Mouse (Mus musculus): ENCODE data around the gene Ndufv1. TPM values are rescaled to one million over a fixed set of nuclear protein-coding genes. Genes with fewer than 3 reads are reported as not detected.
"Not testable (repeated sequence)": the region's sequence is repeated elsewhere in the genome, so short reads cannot be mapped to it uniquely, and the experiment has no call there.

Gene Ndufv1
- polyA plus RNA-seq, 1 experiment from 2014 or later: 221 TPM

- H3K4me1 ChIP-seq: no peaks in the 10 kb centered on the region
- peak; percentile 85 for DNase-seq (ENCODE audit: low spot score)
- H3K4me3 ChIP-seq: no peak overlapping the region
- no peaks in the 10 kb centered on the region for H3K36me3 ChIP-seq
- H3K9me3 ChIP-seq (replicated peaks): no peaks in the 10 kb centered on the region
- H3K27ac ChIP-seq: no peak overlapping the region
- no peaks in the 10 kb centered on the region for H3K27me3 ChIP-seq (ENCODE audit: low read depth, poor library complexity, severe bottlenecking)
- 55% methylated on average over 10 of the region's 10 CpGs for WGBS
These were observed 39.3 kb upstream of the Ndufv1 start for GRCm38 (mm10) chr19:4051741-4052515.

- WGBS: 96% methylated on average over 5 of the region's 5 CpGs
- H3K27ac ChIP-seq: no peak overlapping the region
- H3K9me3 ChIP-seq (replicated peaks): no peaks in the 10 kb centered on the region
- H3K27me3 ChIP-seq (ENCODE audit: low read depth, poor library complexity, severe bottlenecking): no peaks in the 10 kb centered on the region
- 0 out of 2 replicates have a peak, but pooled peaks cover 2% of the 10 kb centered on the region for H3K4me1 ChIP-seq
- no peak for DNase-seq (ENCODE audit: low spot score)
- H3K4me3 ChIP-seq: no peak overlapping the region
- no peaks in the 10 kb centered on the region for H3K36me3 ChIP-seq
These were observed 38.4 kb upstream of the Ndufv1 start for GRCm38 (mm10) chr19:4051016-4051415.

DNA sequence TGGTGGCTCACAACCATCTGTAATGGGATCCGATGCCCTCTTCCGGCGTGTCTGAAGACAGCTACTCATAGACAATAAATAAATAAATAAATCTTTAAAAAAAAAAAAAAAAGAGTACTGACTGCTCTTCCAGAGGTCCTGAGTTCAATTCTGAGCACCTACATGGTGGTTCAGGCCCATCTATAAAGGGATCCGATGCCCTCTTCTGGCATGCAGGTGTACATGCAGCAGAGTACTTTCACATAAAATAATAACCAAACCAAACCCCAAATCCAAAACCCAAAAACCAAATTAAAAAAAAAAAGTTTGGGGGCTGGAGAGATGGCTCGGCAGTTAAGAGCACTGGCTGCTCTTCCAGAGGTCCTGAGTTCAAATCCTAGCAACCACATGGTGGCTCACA, 36.5 kb upstream of the Ndufv1 start:
- not testable (repeated sequence) for H3K27ac ChIP-seq; H3K4me1 ChIP-seq; H3K36me3 ChIP-seq; H3K27me3 ChIP-seq (ENCODE audit: low read depth, poor library complexity, severe bottlenecking); DNase-seq (ENCODE audit: low spot score); H3K4me3 ChIP-seq; H3K9me3 ChIP-seq (replicated peaks)
- 80% methylated on average over 5 of the region's 5 CpGs for WGBS

DNA sequence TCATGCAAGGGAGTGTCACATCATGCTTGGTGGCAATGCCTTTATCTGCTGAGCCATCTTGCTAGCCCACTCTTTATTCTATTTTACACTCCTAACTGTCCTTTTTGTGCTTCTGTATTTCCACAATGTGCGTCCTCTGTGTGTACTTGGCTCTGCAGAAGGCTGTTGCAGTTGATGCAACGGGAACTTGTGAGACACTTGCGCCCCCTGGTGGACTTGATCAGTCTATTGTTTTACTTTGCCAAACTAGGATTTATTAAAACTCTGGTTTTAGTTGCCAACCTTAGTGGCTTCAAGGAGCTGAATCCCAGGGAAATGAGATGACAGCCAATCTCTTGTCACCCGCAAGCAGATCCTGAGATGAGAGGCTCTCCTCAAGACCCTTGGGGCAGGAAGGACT, 35.3 kb upstream of the Ndufv1 start:
- Histone ChIP-seq H3K36me3 (no peaks in the 10 kb centered on the region), H3K27ac (no peak overlapping the region), H3K9me3 (replicated peaks) (no peaks in the 10 kb centered on the region), H3K27me3 (ENCODE audit: low read depth, poor library complexity, severe bottlenecking) (no peaks in the 10 kb centered on the region), H3K4me1 (0 out of 2 replicates have a peak, but pooled peaks cover 4% of the 10 kb centered on the region), H3K4me3 (no peak overlapping the region)
- WGBS: 25% methylated on average over 4 of the region's 4 CpGs
- peak; percentile 86 for DNase-seq (ENCODE audit: low spot score)

DNA sequence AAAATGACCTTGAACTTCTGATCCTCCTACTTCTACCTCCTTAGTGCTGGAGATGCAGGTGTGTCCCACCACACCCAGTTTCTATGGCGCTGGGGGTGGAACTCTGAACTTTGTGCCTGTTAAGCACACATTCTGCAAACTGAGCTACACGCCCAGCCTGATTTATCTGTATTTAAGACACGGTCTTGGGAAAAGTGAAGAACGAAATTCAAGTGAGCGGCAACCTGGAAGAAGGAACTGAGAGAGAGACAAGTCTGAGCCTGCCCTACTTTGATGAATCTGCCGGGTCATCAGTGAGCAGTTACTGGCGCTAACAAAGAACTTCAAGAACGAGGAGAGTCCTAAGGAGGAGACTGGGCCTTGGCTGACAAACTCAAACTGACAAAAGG, 34.3 kb upstream of the Ndufv1 start:
- Histone ChIP-seq H3K4me3 (no peak overlapping the region), H3K36me3 (no peaks in the 10 kb centered on the region), H3K9me3 (replicated peaks) (no peaks in the 10 kb centered on the region), H3K27me3 (ENCODE audit: low read depth, poor library complexity, severe bottlenecking) (no peaks in the 10 kb centered on the region), H3K27ac (no peak overlapping the region), H3K4me1 (0 out of 2 replicates have a peak, but pooled peaks cover 7% of the 10 kb centered on the region)
- no peak for DNase-seq (ENCODE audit: low spot score)
- WGBS: 82% methylated on average over 8 of the region's 8 CpGs

- H3K27ac ChIP-seq: no peak within 1 kb of the TSS
- no peaks in the 10 kb centered on the region for H3K9me3 ChIP-seq (replicated peaks)
- no peaks in the 10 kb centered on the region for H3K36me3 ChIP-seq
- H3K27me3 ChIP-seq (ENCODE audit: low read depth, poor library complexity, severe bottlenecking): no peaks in the 10 kb centered on the region
- H3K4me1 ChIP-seq: 0 out of 2 replicates have a peak, but pooled peaks cover 7% of the 10 kb centered on the region
- no peak within 1 kb of the TSS for H3K4me3 ChIP-seq
- no peak for DNase-seq (ENCODE audit: low spot score)
- 63% methylated on average over 16 of the region's 16 CpGs for WGBS
These were observed 33.6 kb upstream of the Ndufv1 start, which contains the start of gene Gstp2 for GRCm38 (mm10) chr19:4045966-4046865. Gene Gstp2, minus strand, starts transcription at chr19:4046023.

- 90% methylated on average over 5 of the region's 5 CpGs for WGBS
- H3K27ac ChIP-seq; H3K4me3 ChIP-seq; H3K36me3 ChIP-seq; H3K27me3 ChIP-seq (ENCODE audit: low read depth, poor library complexity, severe bottlenecking); DNase-seq (ENCODE audit: low spot score); H3K4me1 ChIP-seq; H3K9me3 ChIP-seq (replicated peaks): not testable (repeated sequence)
These were observed 31.5 kb upstream of the Ndufv1 start for GRCm38 (mm10) chr19:4044109-4044508.

- Histone ChIP-seq H3K27ac (no peak overlapping the region), H3K4me1 (peaks cover 19% of the 10 kb centered on the region), H3K36me3 (no peaks in the 10 kb centered on the region), H3K9me3 (replicated peaks) (no peaks in the 10 kb centered on the region), H3K27me3 (ENCODE audit: low read depth, poor library complexity, severe bottlenecking) (no peaks in the 10 kb centered on the region), H3K4me3 (no peak overlapping the region)
- no peak for DNase-seq (ENCODE audit: low spot score)
- 80% methylated on average over 14 of the region's 14 CpGs for WGBS
These were observed 29.5 kb upstream of the Ndufv1 start for GRCm38 (mm10) chr19:4042124-4042523.

DNA sequence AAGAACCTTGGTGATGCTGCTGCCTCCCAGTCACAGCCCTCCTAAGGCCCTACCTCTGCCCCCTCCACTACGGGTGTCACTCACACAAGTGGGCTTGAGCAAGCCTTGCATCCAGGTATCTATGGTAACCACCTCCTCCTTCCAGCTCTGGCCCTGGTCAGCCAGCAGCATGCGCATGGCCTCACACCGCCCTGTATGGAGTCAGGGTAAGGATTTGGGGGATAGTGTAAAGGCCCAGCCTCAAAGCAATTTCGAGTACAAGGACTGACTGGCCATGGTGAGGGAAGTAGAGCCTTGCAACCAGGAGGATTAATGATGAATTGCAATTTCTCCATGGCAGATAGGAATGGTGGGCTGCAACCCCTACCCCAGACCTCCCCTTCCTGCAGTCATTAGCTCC, 28.9 kb upstream of the Ndufv1 start:
- not testable (repeated sequence) for H3K27me3 ChIP-seq (ENCODE audit: low read depth, poor library complexity, severe bottlenecking); H3K36me3 ChIP-seq; H3K27ac ChIP-seq; H3K9me3 ChIP-seq (replicated peaks); H3K4me3 ChIP-seq; DNase-seq (ENCODE audit: low spot score)
- 84% methylated on average over 4 of the region's 4 CpGs for WGBS
- H3K4me1 ChIP-seq: peaks cover 23% of the 10 kb centered on the region

- WGBS: 88% methylated on average over 5 of the region's 5 CpGs
- H3K9me3 ChIP-seq (replicated peaks); H3K27me3 ChIP-seq (ENCODE audit: low read depth, poor library complexity, severe bottlenecking); H3K36me3 ChIP-seq; H3K4me3 ChIP-seq; H3K27ac ChIP-seq; DNase-seq (ENCODE audit: low spot score): not testable (repeated sequence)
- peaks cover 26% of the 10 kb centered on the region for H3K4me1 ChIP-seq
These were observed 28.3 kb upstream of the Ndufv1 start for GRCm38 (mm10) chr19:4040941-4041340.

DNA sequence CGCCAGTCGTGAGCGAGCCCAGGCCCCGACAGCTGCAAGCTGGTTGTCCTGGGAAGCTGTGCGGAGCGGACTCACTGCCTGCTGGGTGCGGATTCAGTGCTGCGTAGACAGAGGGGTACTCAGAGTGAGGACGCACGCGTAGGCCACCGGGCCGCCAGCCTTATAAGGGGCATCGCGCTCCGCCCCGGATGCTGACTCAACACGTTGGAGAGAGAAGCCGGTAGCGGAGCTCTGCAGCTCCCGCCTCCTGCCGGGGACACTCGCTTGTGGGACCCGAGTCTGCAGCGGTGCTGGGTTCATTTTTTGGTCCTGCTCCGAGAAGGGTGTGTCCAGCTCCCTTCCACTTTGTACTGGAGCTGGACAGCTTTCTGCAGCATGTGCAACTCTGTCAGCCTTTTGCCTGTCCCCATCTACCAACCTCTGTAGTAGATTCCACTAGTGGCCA, 25.2 kb upstream of the Ndufv1 start, which contains the start of gene Gstp1:
Gene Gstp1, minus strand, starts transcription at position 198 of the 445 bp plus-strand sequence.
- no peaks in the 10 kb centered on the region for H3K27me3 ChIP-seq (ENCODE audit: low read depth, poor library complexity, severe bottlenecking)
- peak within 1 kb of the TSS; percentile 80 for H3K4me3 ChIP-seq
- no peaks in the 10 kb centered on the region for H3K9me3 ChIP-seq (replicated peaks)
- peaks cover 25% of the 10 kb centered on the region for H3K4me1 ChIP-seq
- under 1% methylated on average over 26 of the region's 26 CpGs for WGBS
- H3K36me3 ChIP-seq: peaks cover 10% of the 10 kb centered on the region
- DNase-seq (ENCODE audit: low spot score): peak; percentile 88
- H3K27ac ChIP-seq: peak within 1 kb of the TSS; percentile 94

DNA sequence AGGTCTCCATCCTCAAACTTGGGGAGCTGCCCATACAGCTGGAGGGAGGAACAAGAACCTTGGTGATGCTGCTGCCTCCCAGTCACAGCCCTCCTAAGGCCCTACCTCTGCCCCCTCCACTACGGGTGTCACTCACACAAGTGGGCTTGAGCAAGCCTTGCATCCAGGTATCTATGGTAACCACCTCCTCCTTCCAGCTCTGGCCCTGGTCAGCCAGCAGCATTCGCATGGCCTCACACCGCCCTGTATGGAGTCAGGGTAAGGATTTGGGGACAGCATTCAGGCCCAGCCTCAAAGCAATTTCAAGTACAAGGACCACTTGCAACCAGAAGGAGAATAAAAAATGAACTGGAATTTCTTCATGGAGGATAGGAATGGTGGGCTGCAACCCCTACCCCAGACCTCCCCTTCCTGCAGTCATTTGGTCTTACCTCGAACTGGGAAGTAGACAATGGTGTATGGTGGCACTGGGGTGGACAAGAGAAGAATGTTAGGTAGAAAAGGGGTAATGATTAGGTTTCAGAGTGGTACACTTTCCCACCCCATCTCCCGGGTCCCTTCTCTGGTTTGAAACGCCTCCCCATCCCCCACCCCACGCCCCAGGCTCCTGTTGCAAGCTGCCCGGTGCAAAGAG, 24.7 kb upstream of the Ndufv1 start:
- DNase-seq (ENCODE audit: low spot score); H3K9me3 ChIP-seq (replicated peaks); H3K27me3 ChIP-seq (ENCODE audit: low read depth, poor library complexity, severe bottlenecking): not testable (repeated sequence)
- WGBS: 28% methylated on average over 8 of the region's 8 CpGs
- Histone ChIP-seq H3K27ac (peak overlapping the region; percentile 94), H3K4me3 (peak overlapping the region; percentile 80), H3K4me1 (peaks cover 25% of the 10 kb centered on the region), H3K36me3 (peaks cover 10% of the 10 kb centered on the region)
